Mouse (Mus musculus): ENCODE measurements at regions not wholly inside any gene's neighbourhood (a gene's known extent, or its start where the extent isn't known, plus 50 kb on each side); places are given as distances from the start of the nearest gene placed in this dataset.

- Histone ChIP-seq H3K79me2 (ENCODE audit: control insufficient read depth, insufficient read depth, low read length) (no peaks in the 10 kb centered on the region), H3K4me1 (ENCODE audit: control insufficient read depth, insufficient read depth, low read length) (no peaks in the 10 kb centered on the region), H3K9ac (ENCODE audit: low read depth, low read length) (no peak overlapping the region), H3K36me3 (ENCODE audit: control insufficient read depth, insufficient read depth, low read length) (no peaks in the 10 kb centered on the region), H3K27ac (replicated peaks; ENCODE audit: insufficient read depth, low read depth, low read length) (no peak overlapping the region), H3K4me3 (ENCODE audit: insufficient read depth, low read depth, low read length) (no peak overlapping the region), H3K27me3 (ENCODE audit: control insufficient read depth, insufficient read depth, low read length) (no peaks in the 10 kb centered on the region)
- TF ChIP-seq POLR2A (IDR thresholded peaks at IDR 0.05; ENCODE audit: extremely low read depth, insufficient read depth, low read length) (no peak), CTCF (IDR thresholded peaks at IDR 0.05; ENCODE audit: low read depth, low read length) (no peak)
- no peak for DNase-seq (ENCODE audit: extremely low read depth, low read depth, low spot score)
Measured at GRCm38 (mm10) chr19:14347429-14347828, 250.4 kb downstream of the Tle4 start.

GRCm38 (mm10) chr19:14349753-14350152, 248.1 kb downstream of the Tle4 start:
- Histone ChIP-seq H3K79me2 (ENCODE audit: control insufficient read depth, insufficient read depth, low read length) (no peaks in the 10 kb centered on the region), H3K36me3 (ENCODE audit: control insufficient read depth, insufficient read depth, low read length) (no peaks in the 10 kb centered on the region), H3K9ac (ENCODE audit: low read depth, low read length) (no peak overlapping the region), H3K4me3 (ENCODE audit: insufficient read depth, low read depth, low read length) (no peak overlapping the region), H3K4me1 (ENCODE audit: control insufficient read depth, insufficient read depth, low read length) (no peaks in the 10 kb centered on the region), H3K27ac (replicated peaks; ENCODE audit: insufficient read depth, low read depth, low read length) (no peak overlapping the region), H3K27me3 (ENCODE audit: control insufficient read depth, insufficient read depth, low read length) (no peaks in the 10 kb centered on the region)
- no peak for DNase-seq (ENCODE audit: extremely low read depth, low read depth, low spot score)
- WGBS = 90% methylated on average over 2 of the region's 2 CpGs
- no peak for TF ChIP-seq CTCF (IDR thresholded peaks at IDR 0.05; ENCODE audit: low read depth, low read length)
- TF ChIP-seq POLR2A (IDR thresholded peaks at IDR 0.05; ENCODE audit: extremely low read depth, insufficient read depth, low read length) = no peak

- peak; percentile 10 for DNase-seq (ENCODE audit: extremely low read depth, low read depth, low spot score)
- no peaks in the 10 kb centered on the region for H3K79me2 ChIP-seq (ENCODE audit: control insufficient read depth, insufficient read depth, low read length)
- H3K27ac ChIP-seq (replicated peaks; ENCODE audit: insufficient read depth, low read depth, low read length) = no peak overlapping the region
- H3K4me1 ChIP-seq (ENCODE audit: control insufficient read depth, insufficient read depth, low read length) = no peaks in the 10 kb centered on the region
- no peak overlapping the region for H3K4me3 ChIP-seq (ENCODE audit: insufficient read depth, low read depth, low read length)
- H3K9ac ChIP-seq (ENCODE audit: low read depth, low read length) = no peak overlapping the region
- no peaks in the 10 kb centered on the region for H3K36me3 ChIP-seq (ENCODE audit: control insufficient read depth, insufficient read depth, low read length)
- no peaks in the 10 kb centered on the region for H3K27me3 ChIP-seq (ENCODE audit: control insufficient read depth, insufficient read depth, low read length)
- 52% methylated on average over 4 of the region's 4 CpGs for WGBS
- TF ChIP-seq POLR2A (IDR thresholded peaks at IDR 0.05; ENCODE audit: extremely low read depth, insufficient read depth, low read length) (no peak), CTCF (IDR thresholded peaks at IDR 0.05; ENCODE audit: low read depth, low read length) (no peak)
Measured at GRCm38 (mm10) chr19:14351728-14352340, 246.0 kb downstream of the Tle4 start.

- H3K27me3 ChIP-seq (ENCODE audit: control insufficient read depth, insufficient read depth, low read length) = no peaks in the 10 kb centered on the region
- H3K27ac ChIP-seq (replicated peaks; ENCODE audit: insufficient read depth, low read depth, low read length) = no peak overlapping the region
- DNase-seq (ENCODE audit: extremely low read depth, low read depth, low spot score) = no peak
- no peak overlapping the region for H3K4me3 ChIP-seq (ENCODE audit: insufficient read depth, low read depth, low read length)
- H3K79me2 ChIP-seq (ENCODE audit: control insufficient read depth, insufficient read depth, low read length) = no peaks in the 10 kb centered on the region
- H3K9ac ChIP-seq (ENCODE audit: low read depth, low read length) = no peak overlapping the region
- H3K36me3 ChIP-seq (ENCODE audit: control insufficient read depth, insufficient read depth, low read length) = no peaks in the 10 kb centered on the region
- 86% methylated on average over 3 of the region's 3 CpGs for WGBS
- H3K4me1 ChIP-seq (ENCODE audit: control insufficient read depth, insufficient read depth, low read length) = no peaks in the 10 kb centered on the region
- TF ChIP-seq POLR2A (IDR thresholded peaks at IDR 0.05; ENCODE audit: extremely low read depth, insufficient read depth, low read length) (no peak), CTCF (IDR thresholded peaks at IDR 0.05; ENCODE audit: low read depth, low read length) (no peak)
Measured at GRCm38 (mm10) chr19:14352551-14352950, 245.3 kb downstream of the Tle4 start.

- 77% methylated on average over 4 of the region's 4 CpGs for WGBS
- DNase-seq (ENCODE audit: extremely low read depth, low read depth, low spot score) = no peak
- H3K79me2 ChIP-seq (ENCODE audit: control insufficient read depth, insufficient read depth, low read length) = no peaks in the 10 kb centered on the region
- no peak overlapping the region for H3K9ac ChIP-seq (ENCODE audit: low read depth, low read length)
- H3K36me3 ChIP-seq (ENCODE audit: control insufficient read depth, insufficient read depth, low read length) = no peaks in the 10 kb centered on the region
- H3K4me3 ChIP-seq (ENCODE audit: insufficient read depth, low read depth, low read length) = no peak overlapping the region
- H3K27ac ChIP-seq (replicated peaks; ENCODE audit: insufficient read depth, low read depth, low read length) = no peak overlapping the region
- no peak for TF ChIP-seq CTCF (IDR thresholded peaks at IDR 0.05; ENCODE audit: low read depth, low read length)
- no peak for TF ChIP-seq POLR2A (IDR thresholded peaks at IDR 0.05; ENCODE audit: extremely low read depth, insufficient read depth, low read length)
- no peaks in the 10 kb centered on the region for H3K27me3 ChIP-seq (ENCODE audit: control insufficient read depth, insufficient read depth, low read length)
- no peaks in the 10 kb centered on the region for H3K4me1 ChIP-seq (ENCODE audit: control insufficient read depth, insufficient read depth, low read length)
Measured at GRCm38 (mm10) chr19:14353151-14353550, 244.7 kb downstream of the Tle4 start.

- H3K4me3 ChIP-seq (ENCODE audit: insufficient read depth, low read depth, low read length) = no peak overlapping the region
- WGBS = 78% methylated on average over 2 of the region's 2 CpGs
- no peaks in the 10 kb centered on the region for H3K4me1 ChIP-seq (ENCODE audit: control insufficient read depth, insufficient read depth, low read length)
- TF ChIP-seq CTCF (IDR thresholded peaks at IDR 0.05; ENCODE audit: low read depth, low read length) (no peak), POLR2A (IDR thresholded peaks at IDR 0.05; ENCODE audit: extremely low read depth, insufficient read depth, low read length) (no peak)
- DNase-seq (ENCODE audit: extremely low read depth, low read depth, low spot score) = no peak
- no peak overlapping the region for H3K27ac ChIP-seq (replicated peaks; ENCODE audit: insufficient read depth, low read depth, low read length)
- no peak overlapping the region for H3K9ac ChIP-seq (ENCODE audit: low read depth, low read length)
- H3K79me2 ChIP-seq (ENCODE audit: control insufficient read depth, insufficient read depth, low read length) = no peaks in the 10 kb centered on the region
- no peaks in the 10 kb centered on the region for H3K36me3 ChIP-seq (ENCODE audit: control insufficient read depth, insufficient read depth, low read length)
- H3K27me3 ChIP-seq (ENCODE audit: control insufficient read depth, insufficient read depth, low read length) = no peaks in the 10 kb centered on the region
Measured at GRCm38 (mm10) chr19:14355128-14355527, 242.7 kb downstream of the Tle4 start.

Data from liver, adult 2 months (tissue).